Mouse (Mus musculus): ENCODE data around the gene Ubash3b.
A peak's percentile ranks its signal among the peaks of the same experiment; 100 is the strongest.

Ubash3b gene

GRCm38 (mm10) chr9:41161413-41161812 lies at the start of gene Ubash3b:
Gene Ubash3b (minus strand): TSS chr9:41161697.
- DNase-seq (ENCODE audit: low spot score in 2 of 2): no peak

DNA sequence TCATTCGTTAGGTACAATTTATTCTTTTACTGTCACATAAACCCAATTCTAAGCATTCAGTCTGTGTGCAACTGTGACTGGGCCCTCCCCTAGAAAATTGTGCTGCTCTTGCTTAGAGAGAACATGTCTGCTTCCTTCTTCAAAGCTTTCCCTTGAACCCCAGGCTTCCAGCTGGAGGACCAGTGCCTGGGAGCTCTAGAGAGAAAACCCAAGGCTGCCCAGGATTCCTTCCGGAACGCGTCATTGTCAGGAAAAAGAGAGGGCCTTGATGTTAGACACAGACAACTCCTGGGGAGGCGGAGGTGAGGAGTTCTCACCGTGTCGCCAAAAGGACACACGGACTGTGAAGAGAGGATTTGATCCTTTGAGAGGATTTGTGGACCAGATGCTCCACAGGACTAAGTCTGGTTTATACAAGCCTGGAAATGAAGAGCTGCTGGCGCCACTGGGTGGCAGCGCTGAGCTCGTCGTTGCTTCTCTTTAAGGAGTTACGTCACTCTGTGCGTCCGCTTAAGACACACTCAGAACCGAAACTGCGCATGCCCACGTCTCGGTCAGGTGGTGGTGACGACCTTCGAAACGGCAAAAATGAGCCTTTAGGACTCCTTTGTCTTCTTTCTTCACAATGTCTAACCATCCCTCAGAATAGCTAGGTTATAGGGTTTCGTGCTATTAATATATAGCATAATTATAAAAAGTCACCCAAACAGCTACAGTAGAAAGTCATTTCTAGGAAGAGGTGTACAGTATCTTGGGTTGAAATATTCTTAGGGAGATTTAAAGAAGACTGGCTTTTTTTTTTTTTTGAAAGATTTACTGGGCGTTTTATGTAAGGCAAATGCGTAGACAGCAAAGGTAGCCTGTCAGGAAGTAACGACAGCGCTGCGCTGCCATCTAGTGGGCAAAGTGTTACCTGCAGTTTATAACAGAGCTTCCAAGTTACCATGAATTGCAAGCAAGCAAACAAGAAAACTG lies 45.9 kb upstream of the Ubash3b start:
- DNase-seq (ENCODE audit: low spot score in 2 of 2): peak; percentile 87 to 95

DNA sequence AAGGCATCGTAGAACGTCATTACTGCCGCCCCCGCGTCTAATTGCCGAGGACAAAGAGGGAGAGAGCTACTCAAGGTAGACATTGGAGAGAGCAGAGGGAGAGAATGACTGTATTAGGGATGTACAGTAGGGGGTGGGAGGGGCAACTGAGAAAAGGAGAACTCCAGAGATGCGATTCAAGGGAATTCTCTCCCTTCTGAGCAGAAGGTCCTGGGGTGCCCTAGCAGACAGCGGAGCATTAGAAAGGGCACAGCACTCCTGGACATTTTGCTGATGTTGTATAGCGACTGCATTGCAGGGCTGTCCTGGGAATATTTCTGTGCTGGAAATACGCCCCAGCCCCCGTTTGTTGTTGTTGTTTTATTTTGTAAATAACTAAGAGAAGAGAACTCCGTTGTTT lies 45.2 kb upstream of the Ubash3b start:
- no peak for DNase-seq (ENCODE audit: low spot score in 2 of 2)

DNA sequence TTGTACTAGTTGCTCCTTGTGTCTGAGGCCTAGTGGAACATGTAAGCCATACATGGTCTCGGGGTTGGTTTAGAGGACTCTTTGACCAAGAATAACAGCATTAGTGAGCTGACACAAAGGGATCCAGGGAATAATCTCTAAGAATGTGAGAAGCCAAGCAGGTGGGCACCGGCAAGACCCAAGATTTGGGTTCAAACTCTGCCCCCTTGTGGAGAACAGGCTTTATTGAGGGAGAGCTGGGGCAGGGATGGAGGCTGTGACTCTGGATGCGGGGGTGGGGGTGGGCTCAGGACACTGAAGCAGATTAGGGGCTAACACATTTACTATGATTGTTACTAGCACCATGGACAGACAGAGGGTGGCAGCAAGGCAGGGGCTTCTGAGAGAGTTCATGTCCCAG lies 43.8 kb upstream of the Ubash3b start:
- no peak for DNase-seq (ENCODE audit: low spot score in 2 of 2)

DNA sequence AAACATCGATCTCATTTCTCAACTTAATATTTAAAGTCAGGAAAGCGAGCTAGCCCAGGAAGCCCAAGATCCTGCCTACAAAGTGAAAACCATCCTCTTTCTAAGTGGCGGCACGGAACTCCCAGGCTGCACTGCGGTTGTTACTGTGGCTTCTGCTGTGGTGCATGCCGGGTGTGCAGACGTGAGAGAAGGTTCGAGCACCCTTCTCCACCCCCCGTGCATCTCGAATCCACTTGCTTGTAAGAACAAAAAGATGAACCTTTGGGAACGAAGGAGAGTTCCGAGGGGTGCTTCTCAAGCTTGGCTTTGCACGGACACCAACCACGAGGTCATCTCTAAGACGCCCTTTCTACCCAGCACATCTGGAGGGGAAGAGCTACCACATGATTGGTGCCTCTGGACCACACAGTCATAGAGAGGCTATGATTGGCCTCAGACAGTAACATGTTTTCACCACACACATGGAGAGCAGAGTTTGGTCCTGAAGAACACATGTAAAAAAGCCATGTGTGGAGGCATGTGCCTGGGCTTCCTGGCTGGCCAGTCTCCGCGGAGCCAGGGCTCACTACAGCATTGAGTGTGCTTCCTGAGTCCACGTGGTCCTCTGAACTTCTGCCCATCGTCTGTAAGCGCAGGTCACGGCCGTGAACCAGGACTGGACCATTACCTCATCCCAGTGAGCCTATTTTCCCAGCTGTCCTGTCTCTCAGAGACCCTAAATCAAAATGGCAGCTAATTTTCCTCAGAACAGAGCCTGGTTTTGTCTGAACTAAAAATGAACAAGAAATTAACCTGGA lies 38.2 kb upstream of the Ubash3b start:
- DNase-seq (ENCODE audit: low spot score in 2 of 2): no peak

DNA sequence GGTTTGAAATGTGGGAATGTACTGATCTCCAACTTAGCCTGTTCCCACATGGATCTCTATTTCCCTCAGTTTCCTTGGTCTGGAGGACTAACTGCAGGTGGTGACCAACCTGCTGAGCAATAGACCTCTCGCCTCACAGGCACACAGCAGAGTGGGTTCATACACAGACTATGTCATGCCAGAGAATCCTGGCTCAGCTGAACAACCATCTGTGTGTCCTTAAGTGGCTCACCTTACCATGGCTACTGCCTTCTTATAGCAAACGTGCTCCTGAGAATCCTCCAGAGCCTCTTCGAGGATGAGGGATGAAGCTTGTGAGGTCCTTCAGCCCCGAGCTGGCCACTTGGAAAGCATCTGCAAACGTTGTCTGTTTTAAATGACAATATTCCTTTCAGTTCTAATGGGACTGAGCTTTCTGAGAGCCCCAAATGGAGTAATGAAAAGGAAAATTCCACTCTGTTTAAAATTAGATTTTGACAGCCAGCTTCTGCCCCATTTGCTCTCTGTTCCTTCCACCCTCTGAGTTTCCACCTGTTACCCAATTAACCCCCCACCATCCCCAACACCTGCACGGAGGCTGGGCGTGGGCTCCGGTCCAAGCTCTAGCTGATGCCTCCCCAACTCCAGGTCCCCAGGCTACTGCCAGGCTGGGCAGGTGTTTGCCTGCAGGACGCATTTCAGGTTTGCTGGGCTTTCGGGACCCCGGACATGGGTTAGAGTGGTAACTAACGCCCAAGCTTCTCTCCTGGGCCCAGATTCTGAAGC lies 37.2 kb upstream of the Ubash3b start:
- DNase-seq (ENCODE audit: low spot score in 2 of 2): no peak

DNA sequence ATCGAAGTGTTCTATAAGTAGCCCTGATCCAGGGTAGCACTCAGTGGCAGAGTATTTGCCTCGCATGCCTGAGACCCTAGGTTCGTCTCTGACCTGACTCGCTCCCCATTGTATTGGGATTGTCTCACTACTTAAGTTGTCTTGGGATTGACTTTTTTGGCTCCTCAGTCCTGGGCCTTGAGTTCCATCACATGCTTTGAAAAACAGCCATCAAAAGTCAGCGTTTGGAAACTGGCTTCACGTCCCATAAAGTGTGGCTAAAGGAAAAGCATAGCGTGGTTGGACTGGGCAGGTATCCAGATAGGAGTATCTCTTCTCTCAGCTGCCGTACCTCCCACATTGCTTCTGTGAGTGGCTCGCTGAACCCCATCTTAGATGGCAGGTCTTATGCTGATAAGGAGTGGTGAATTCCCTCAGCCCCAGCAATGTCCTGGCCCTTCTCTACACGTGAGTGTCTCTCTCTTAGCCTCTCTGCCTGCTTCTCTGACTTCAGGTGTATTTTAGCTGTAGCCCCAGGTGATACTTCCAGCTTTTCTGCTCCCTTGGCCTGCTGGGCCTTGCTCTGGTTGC lies 34.3 kb upstream of the Ubash3b start:
- DNase-seq (ENCODE audit: low spot score in 2 of 2): no peak

GRCm38 (mm10) chr9:41191651-41192210 lies 30.2 kb upstream of the Ubash3b start:
- DNase-seq (ENCODE audit: low spot score in 2 of 2): no peak

GRCm38 (mm10) chr9:41190745-41191482 lies 29.4 kb upstream of the Ubash3b start:
- DNase-seq (ENCODE audit: low spot score in 2 of 2): peak; percentile 70 to 77

DNA sequence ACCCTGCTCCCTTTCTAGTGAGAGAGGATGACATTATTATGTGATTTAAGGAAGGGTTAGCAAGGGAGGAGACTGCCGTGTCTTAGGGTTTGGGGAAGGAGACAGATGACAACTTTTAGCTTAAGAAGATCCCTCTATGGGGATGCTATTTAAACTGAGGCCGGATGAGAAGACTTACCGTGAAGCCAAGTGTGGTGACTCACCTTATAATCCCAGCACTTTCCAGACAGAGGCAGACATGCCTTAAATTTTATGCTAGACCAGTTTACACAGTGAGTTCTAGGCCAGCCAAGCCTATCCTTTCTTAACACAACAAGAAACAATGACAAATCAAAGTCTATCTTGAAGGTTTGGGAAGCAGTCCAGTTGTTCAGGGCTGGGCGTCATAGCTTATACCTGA lies 26.4 kb upstream of the Ubash3b start:
- no peak for DNase-seq (ENCODE audit: low spot score in 2 of 2)

DNA sequence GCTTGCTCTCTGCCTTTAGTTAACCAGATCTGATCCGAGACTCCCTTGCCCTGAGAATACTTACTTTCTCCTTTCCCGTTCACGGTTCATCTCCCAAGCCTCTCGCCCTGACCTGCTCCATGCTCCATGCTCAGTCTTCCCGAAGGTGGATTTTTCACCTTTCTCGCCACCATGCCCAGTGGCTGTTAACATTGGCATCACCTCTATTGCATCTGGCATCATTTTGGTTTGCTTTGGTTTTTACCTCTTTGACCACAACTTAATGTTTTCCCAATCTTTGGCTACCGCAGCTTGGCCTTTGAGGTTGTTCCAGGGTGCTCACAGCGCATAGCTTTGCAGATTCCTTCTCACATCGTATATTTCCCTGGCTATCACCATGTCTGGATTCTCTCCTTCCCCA lies 26.0 kb upstream of the Ubash3b start:
- no peak for DNase-seq (ENCODE audit: low spot score in 2 of 2)

DNA sequence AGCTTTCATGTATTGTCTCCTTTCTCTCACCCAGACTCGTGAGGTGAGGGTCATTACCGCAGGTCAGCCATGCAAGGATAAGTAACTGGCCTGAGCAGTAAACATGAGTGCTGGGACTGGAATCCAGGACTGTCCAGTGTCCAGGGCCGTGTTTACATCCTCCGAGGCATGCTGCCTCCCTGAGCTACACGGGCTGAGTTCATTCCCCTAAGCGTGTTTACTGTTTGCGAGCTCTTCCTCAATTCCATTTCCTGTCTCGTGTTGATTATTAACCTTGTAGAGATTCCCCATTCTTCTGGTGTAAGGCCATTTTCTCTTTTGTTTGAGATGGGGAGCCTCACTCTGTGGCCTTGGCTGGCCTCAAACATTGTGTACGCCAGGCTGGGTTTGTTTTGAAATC lies 23.8 kb upstream of the Ubash3b start:
- no peak for DNase-seq (ENCODE audit: low spot score in 2 of 2)

- DNase-seq (ENCODE audit: low spot score in 2 of 2): no peak
Observed at GRCm38 (mm10) chr9:41182550-41182949, 21.1 kb upstream of the Ubash3b start.

- no peak for DNase-seq (ENCODE audit: low spot score in 2 of 2)
Observed at GRCm38 (mm10) chr9:41181803-41182202, 20.3 kb upstream of the Ubash3b start.

- DNase-seq (ENCODE audit: low spot score in 2 of 2): no peak
Observed at GRCm38 (mm10) chr9:41181372-41181771, 19.9 kb upstream of the Ubash3b start.

DNA sequence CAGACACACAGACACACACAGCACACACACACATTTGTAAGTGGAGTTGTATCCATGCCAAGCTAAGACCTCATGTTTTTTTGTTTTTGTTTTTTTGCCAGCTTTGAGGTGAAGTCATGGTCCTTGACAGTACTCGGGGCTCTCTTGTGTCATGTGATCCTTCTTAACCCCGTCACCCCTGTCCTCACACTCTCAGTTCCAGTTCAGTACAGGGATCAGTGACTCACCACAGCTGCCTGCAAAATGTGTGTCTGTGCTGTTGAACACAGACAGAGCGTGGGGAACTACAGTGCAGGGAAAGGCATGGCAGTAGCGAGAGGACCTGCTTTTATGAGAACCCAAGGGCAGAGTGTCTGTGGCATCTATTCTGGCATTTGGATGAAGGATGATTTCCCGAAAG lies 17.6 kb upstream of the Ubash3b start:
- no peak for DNase-seq (ENCODE audit: low spot score in 2 of 2)

- DNase-seq (ENCODE audit: low spot score in 2 of 2): no peak
Observed at GRCm38 (mm10) chr9:41173158-41173557, 11.7 kb upstream of the Ubash3b start.

DNA sequence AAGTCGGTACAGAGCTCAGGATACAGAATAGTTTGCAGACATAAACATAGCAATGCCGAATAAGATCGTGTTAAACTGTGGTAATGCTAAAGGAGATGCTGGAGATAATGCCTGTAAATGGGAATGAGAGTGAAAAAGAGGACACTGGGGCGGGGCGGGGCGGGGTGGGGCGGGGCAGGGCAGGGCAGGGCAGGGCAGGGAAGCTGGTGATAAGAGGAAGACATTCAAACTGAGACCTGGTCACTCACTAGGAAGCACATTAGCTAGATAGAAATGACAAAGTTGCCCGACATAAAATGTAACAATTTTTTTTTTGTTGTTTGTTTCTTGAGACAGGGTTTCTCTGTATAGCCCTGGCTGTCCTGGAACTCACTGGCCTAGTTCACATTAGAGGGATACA lies 10.9 kb upstream of the Ubash3b start:
- DNase-seq (ENCODE audit: low spot score in 2 of 2): no peak

GRCm38 (mm10) chr9:41170026-41170425 lies 8.5 kb upstream of the Ubash3b start:
- no peak for DNase-seq (ENCODE audit: low spot score in 2 of 2)

GRCm38 (mm10) chr9:41168656-41169055 lies 7.2 kb upstream of the Ubash3b start:
- DNase-seq (ENCODE audit: low spot score in 2 of 2): no peak

DNA sequence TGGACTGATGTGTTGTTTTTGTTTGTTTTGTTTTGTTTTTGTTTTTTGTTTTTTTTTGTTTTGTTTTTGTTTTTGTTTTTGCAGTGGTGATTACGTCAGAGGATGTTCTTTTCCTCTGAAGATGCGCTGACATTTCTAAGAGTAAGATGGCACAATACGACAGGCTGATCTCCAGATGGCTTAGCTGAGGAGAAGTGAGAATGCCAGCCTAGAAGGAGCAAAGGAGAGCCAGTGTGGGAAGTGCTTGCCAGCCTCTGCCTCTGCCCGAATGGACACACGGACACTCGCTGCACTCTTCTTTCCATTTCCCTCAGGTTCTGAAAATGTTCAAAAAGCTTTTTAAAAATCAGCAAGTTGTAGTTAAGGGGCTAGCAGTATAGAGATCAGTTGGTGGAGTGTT lies 6.7 kb upstream of the Ubash3b start:
- no peak for DNase-seq (ENCODE audit: low spot score in 2 of 2)
